Mouse (Mus musculus) myocyte (in vitro differentiated cells): ENCODE measurements around the gene Gpha2.

Experiments used
- E2F4 ChIP-seq: IDR thresholded peaks from one replicate; pipeline ENCODE4 v1.6.1; 2011; ENCODE audit warnings: mild to moderate bottlenecking, control low read depth, moderate library complexity; ENCODE audit not compliant: insufficient read depth
- MAX ChIP-seq: IDR thresholded peaks from one replicate; pipeline ENCODE4 v1.6.1; 2011; ENCODE audit warnings: low read depth, mild to moderate bottlenecking, control low read depth
- POLR2A ChIP-seq: IDR thresholded peaks from one replicate; pipeline ENCODE4 v1.6.1; 2011; ENCODE audit warnings: low read depth, mild to moderate bottlenecking, control low read depth, moderate library complexity; ENCODE audit not compliant: insufficient read length
- POLR2AphosphoS2 ChIP-seq: IDR thresholded peaks from one replicate; pipeline ENCODE4 v1.6.1; 2011; ENCODE audit warnings: low read depth, control low read depth; ENCODE audit not compliant: insufficient read length
- SRF ChIP-seq: IDR thresholded peaks from one replicate; pipeline ENCODE4 v1.6.1; 2011; ENCODE audit warnings: low read depth; ENCODE audit not compliant: control insufficient read depth, insufficient read length
- TCF12 ChIP-seq: IDR thresholded peaks from one replicate; pipeline ENCODE4 v1.6.1; 2011; ENCODE audit warnings: mild to moderate bottlenecking, control low read depth; ENCODE audit not compliant: poor library complexity, insufficient read depth, severe bottlenecking

GRCm38 (mm10) chr19:6261379-6261778 lies 35.2 kb downstream of the Gpha2 start:
- TF ChIP-seq POLR2A (no peak), SRF (no peak), MAX (no peak), TCF12 (no peak), POLR2AphosphoS2 (no peak), E2F4 (no peak)
